Mouse (Mus musculus): Measurements from ENCODE around the gene Gm10663. TPM values are rescaled to one million over a fixed set of nuclear protein-coding genes. Genes with fewer than 3 reads are reported as not detected.

The Gm10663 gene
- polyA plus RNA-seq, 1 experiment, result not detected

GRCm38 (mm10) chr8:65099735-65100134 is 24.9 kb downstream of the Gm10663 start:
- no peak overlapping the region for H3K27ac ChIP-seq (ENCODE audit: insufficient read depth, low read depth, low read length)
- H3K4me3 ChIP-seq (ENCODE audit: insufficient read depth, low read depth, low read length), result no peak overlapping the region
- no peak for TF ChIP-seq POLR2A (IDR thresholded peaks at IDR 0.05; ENCODE audit: insufficient read depth, low read depth, low read length)
- no peak for TF ChIP-seq CTCF (IDR thresholded peaks at IDR 0.05; ENCODE audit: insufficient read depth, low read depth, low read length)
- no peaks in the 10 kb centered on the region for H3K4me1 ChIP-seq (ENCODE audit: control insufficient read depth, insufficient read depth, low read length)
- 71% methylated on average over 3 of the region's 3 CpGs for whole genome bisulfite sequencing

- H3K4me1 ChIP-seq (ENCODE audit: control insufficient read depth, insufficient read depth, low read length), result no peaks in the 10 kb centered on the region
- TF ChIP-seq POLR2A (IDR thresholded peaks at IDR 0.05; ENCODE audit: insufficient read depth, low read depth, low read length), result no peak
- no peak for TF ChIP-seq CTCF (IDR thresholded peaks at IDR 0.05; ENCODE audit: insufficient read depth, low read depth, low read length)
- WGBS, result 56% methylated on average over 7 of the region's 7 CpGs
- no peak overlapping the region for H3K27ac ChIP-seq (ENCODE audit: insufficient read depth, low read depth, low read length)
- no peak overlapping the region for H3K4me3 ChIP-seq (ENCODE audit: insufficient read depth, low read depth, low read length)
Measured at GRCm38 (mm10) chr8:65103632-65104031, 28.8 kb downstream of the Gm10663 start.

GRCm38 (mm10) chr8:65104041-65104440 is 29.2 kb downstream of the Gm10663 start:
- 67% methylated on average over 4 of the region's 4 CpGs for WGBS
- TF ChIP-seq POLR2A (IDR thresholded peaks at IDR 0.05; ENCODE audit: insufficient read depth, low read depth, low read length), result no peak
- TF ChIP-seq CTCF (IDR thresholded peaks at IDR 0.05; ENCODE audit: insufficient read depth, low read depth, low read length), result no peak
- Histone ChIP-seq H3K4me1 (ENCODE audit: control insufficient read depth, insufficient read depth, low read length) (no peaks in the 10 kb centered on the region), H3K4me3 (ENCODE audit: insufficient read depth, low read depth, low read length) (no peak overlapping the region), H3K27ac (ENCODE audit: insufficient read depth, low read depth, low read length) (no peak overlapping the region)

- Histone ChIP-seq H3K4me3 (ENCODE audit: insufficient read depth, low read depth, low read length) (no peak overlapping the region), H3K27ac (ENCODE audit: insufficient read depth, low read depth, low read length) (no peak overlapping the region), H3K4me1 (ENCODE audit: control insufficient read depth, insufficient read depth, low read length) (no peaks in the 10 kb centered on the region)
- WGBS, result 96% methylated on average over 25 of the region's 25 CpGs
- TF ChIP-seq CTCF (IDR thresholded peaks at IDR 0.05; ENCODE audit: insufficient read depth, low read depth, low read length) (no peak), POLR2A (IDR thresholded peaks at IDR 0.05; ENCODE audit: insufficient read depth, low read depth, low read length) (no peak)
Measured at GRCm38 (mm10) chr8:65107936-65108718, 33.3 kb downstream of the Gm10663 start.

GRCm38 (mm10) chr8:65108936-65109335 is 34.1 kb downstream of the Gm10663 start:
- H3K4me3 ChIP-seq (ENCODE audit: insufficient read depth, low read depth, low read length), result no peak overlapping the region
- H3K4me1 ChIP-seq (ENCODE audit: control insufficient read depth, insufficient read depth, low read length), result no peaks in the 10 kb centered on the region
- H3K27ac ChIP-seq (ENCODE audit: insufficient read depth, low read depth, low read length), result no peak overlapping the region
- WGBS, result 83% methylated on average over 6 of the region's 6 CpGs
- TF ChIP-seq CTCF (IDR thresholded peaks at IDR 0.05; ENCODE audit: insufficient read depth, low read depth, low read length) (no peak), POLR2A (IDR thresholded peaks at IDR 0.05; ENCODE audit: insufficient read depth, low read depth, low read length) (no peak)

- 42% methylated on average over 5 of the region's 5 CpGs for WGBS
- TF ChIP-seq CTCF (IDR thresholded peaks at IDR 0.05; ENCODE audit: insufficient read depth, low read depth, low read length) (no peak), POLR2A (IDR thresholded peaks at IDR 0.05; ENCODE audit: insufficient read depth, low read depth, low read length) (no peak)
- Histone ChIP-seq H3K4me3 (ENCODE audit: insufficient read depth, low read depth, low read length) (no peak overlapping the region), H3K4me1 (ENCODE audit: control insufficient read depth, insufficient read depth, low read length) (no peaks in the 10 kb centered on the region), H3K27ac (ENCODE audit: insufficient read depth, low read depth, low read length) (no peak overlapping the region)
Measured at GRCm38 (mm10) chr8:65110285-65110691, 35.5 kb downstream of the Gm10663 start.

- Histone ChIP-seq H3K27ac (ENCODE audit: insufficient read depth, low read depth, low read length) (no peak overlapping the region), H3K4me3 (ENCODE audit: insufficient read depth, low read depth, low read length) (no peak overlapping the region), H3K4me1 (ENCODE audit: control insufficient read depth, insufficient read depth, low read length) (no peaks in the 10 kb centered on the region)
- 79% methylated on average over 6 of the region's 6 CpGs for WGBS
- no peak for TF ChIP-seq POLR2A (IDR thresholded peaks at IDR 0.05; ENCODE audit: insufficient read depth, low read depth, low read length)
- TF ChIP-seq CTCF (IDR thresholded peaks at IDR 0.05; ENCODE audit: insufficient read depth, low read depth, low read length), result no peak
Measured at GRCm38 (mm10) chr8:65112092-65112491, 37.3 kb downstream of the Gm10663 start.

- TF ChIP-seq CTCF (IDR thresholded peaks at IDR 0.05; ENCODE audit: insufficient read depth, low read depth, low read length), result no peak
- TF ChIP-seq POLR2A (IDR thresholded peaks at IDR 0.05; ENCODE audit: insufficient read depth, low read depth, low read length), result no peak
- H3K4me1 ChIP-seq (ENCODE audit: control insufficient read depth, insufficient read depth, low read length), result no peaks in the 10 kb centered on the region
- no peak overlapping the region for H3K4me3 ChIP-seq (ENCODE audit: insufficient read depth, low read depth, low read length)
- WGBS, result 69% methylated on average over 1 of the region's 1 CpGs
- no peak overlapping the region for H3K27ac ChIP-seq (ENCODE audit: insufficient read depth, low read depth, low read length)
Measured at GRCm38 (mm10) chr8:65126014-65126413, 51.2 kb downstream of the Gm10663 start.

GRCm38 (mm10) chr8:65126454-65126853 is 51.6 kb downstream of the Gm10663 start:
- TF ChIP-seq POLR2A (IDR thresholded peaks at IDR 0.05; ENCODE audit: insufficient read depth, low read depth, low read length) (no peak), CTCF (IDR thresholded peaks at IDR 0.05; ENCODE audit: insufficient read depth, low read depth, low read length) (no peak)
- WGBS, result 79% methylated on average over 3 of the region's 3 CpGs
- H3K27ac ChIP-seq (ENCODE audit: insufficient read depth, low read depth, low read length), result no peak overlapping the region
- no peak overlapping the region for H3K4me3 ChIP-seq (ENCODE audit: insufficient read depth, low read depth, low read length)
- no peaks in the 10 kb centered on the region for H3K4me1 ChIP-seq (ENCODE audit: control insufficient read depth, insufficient read depth, low read length)

Other genes starting within 250 kb of the Gm10663 start
- not detected in 2 replicates for gene Klhl2, start 225.0 kb upstream of the Gm10663 start, polyA plus RNA-seq (2012; ENCODE audit: insufficient read depth, insufficient read length, low replicate concordance, missing spikeins)
- gene Tmem192, start 127.8 kb upstream of the Gm10663 start, polyA plus RNA-seq (2012; ENCODE audit: insufficient read depth, insufficient read length, low replicate concordance, missing spikeins), result not detected in 2 replicates
- not detected in 2 replicates for gene Trim75, start 87.2 kb upstream of the Gm10663 start, polyA plus RNA-seq (2012; ENCODE audit: insufficient read depth, insufficient read length, low replicate concordance, missing spikeins)
- gene Trim61, start 56.5 kb upstream of the Gm10663 start, polyA plus RNA-seq (2012; ENCODE audit: insufficient read depth, insufficient read length, low replicate concordance, missing spikeins), result not detected in 2 replicates
- gene Trim60, start 56.4 kb upstream of the Gm10663 start, polyA plus RNA-seq (2012; ENCODE audit: insufficient read depth, insufficient read length, low replicate concordance, missing spikeins), result not detected in 2 replicates
- gene Apela, start 37.7 kb upstream of the Gm10663 start, polyA plus RNA-seq (2012; ENCODE audit: insufficient read depth, insufficient read length, low replicate concordance, missing spikeins), result not detected in 2 replicates
- not detected in 2 replicates for gene BC030870, start 54.5 kb downstream of the Gm10663 start, polyA plus RNA-seq (2012; ENCODE audit: insufficient read depth, insufficient read length, low replicate concordance, missing spikeins)